ENCODE assay signal across 26 mouse cellular contexts in the genomic region with DNA sequence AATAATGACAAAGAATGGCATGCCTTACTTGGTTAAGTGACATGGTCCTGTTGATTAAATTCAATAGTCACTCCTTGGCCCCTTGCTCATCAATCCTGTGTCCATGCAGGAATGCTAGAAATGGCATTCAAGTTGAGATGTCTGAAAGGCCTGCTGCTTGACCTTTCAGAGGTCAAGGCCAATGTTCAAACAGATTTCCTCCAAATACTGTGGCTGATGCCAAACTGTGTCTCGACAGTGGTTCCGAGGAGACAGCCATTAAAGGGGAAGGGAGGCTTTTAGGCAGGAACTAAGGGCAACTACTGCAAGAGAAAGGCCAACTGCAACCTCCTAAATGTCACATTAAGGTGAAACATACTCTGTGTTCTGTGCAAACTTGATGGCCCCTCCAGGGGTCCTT. TPM values are rescaled to one million over a fixed set of nuclear protein-coding genes. Genes with fewer than 3 reads are reported as not detected.
DNase-seq lines count a peak whose midpoint lies in the region; ATAC-seq and TF ChIP-seq lines count a peak whose summit lies in the region.
"Had no signal": no experiment of that assay in that cellular context is flagged by ENCODE, and none has a peak within 500 bp of the region (broad histone marks: within the 10 kb centered on the region; RNA-seq: fewer than 3 reads in every experiment).

No protein-coding gene starts in this region.

- 37% methylated on average over 2 of the region's 2 CpGs for WGBS in hindbrain, embryonic 10.5 days
- WGBS in hindbrain, postnatal 0 days = 40% methylated on average over 2 of the region's 2 CpGs

- no peak overlapping the region for H3K9ac ChIP-seq in hindbrain, postnatal 0 days (replicated peaks; ENCODE audit: low read length)
- H3K9ac ChIP-seq: embryonic facial prominence, embryonic 12.5 days; forebrain, embryonic 13.5 days; forebrain, embryonic 15.5 days; forebrain, postnatal 0 days had no signal

- no peak overlapping the region for H3K4me3 ChIP-seq in hindbrain, embryonic 10.5 days
- no peak overlapping the region for H3K4me3 ChIP-seq in hindbrain, postnatal 0 days (ENCODE audit: low read length)
- H3K4me3 ChIP-seq: embryonic facial prominence, embryonic 10.5 days; embryonic facial prominence, embryonic 12.5 days; forebrain, embryonic 13.5 days; forebrain, embryonic 15.5 days had no signal

- H3K9me3 ChIP-seq in hindbrain, embryonic 10.5 days = no peaks in the 10 kb centered on the region
- no peaks in the 10 kb centered on the region for H3K9me3 ChIP-seq in hindbrain, postnatal 0 days (ENCODE audit: low read length)
- H3K9me3 ChIP-seq: embryonic facial prominence, embryonic 10.5 days; embryonic facial prominence, embryonic 12.5 days; forebrain, embryonic 13.5 days; forebrain, embryonic 15.5 days had no signal

- no peak for ATAC-seq in hindbrain, postnatal 0 days
- ATAC-seq: activated CD4-positive, CD25-positive, alpha-beta regulatory T cell, adult 4 months; CD4-positive, CD25-positive, alpha-beta regulatory T cell, adult 4 months; forebrain, embryonic 13.5 days; forebrain, embryonic 15.5 days; forebrain, postnatal 0 days; Patski had no signal

- H3K4me2 ChIP-seq in hindbrain, postnatal 0 days (ENCODE audit: low read depth, low read length) = no peak overlapping the region
- H3K4me2 ChIP-seq: embryonic facial prominence, embryonic 12.5 days; forebrain, embryonic 13.5 days; forebrain, embryonic 15.5 days had no signal

- H3K36me3 ChIP-seq in hindbrain, embryonic 10.5 days = no peaks in the 10 kb centered on the region
- no peaks in the 10 kb centered on the region for H3K36me3 ChIP-seq in hindbrain, postnatal 0 days (ENCODE audit: insufficient read depth, low read length)
- H3K36me3 ChIP-seq: embryonic facial prominence, embryonic 10.5 days; embryonic facial prominence, embryonic 12.5 days; forebrain, embryonic 15.5 days had no signal

- DNase-seq in embryo, embryonic 10 days (ENCODE audit: low spot score) = peak; percentile 21
- no peak for DNase-seq in embryo, embryonic 9.5 days (ENCODE audit: extremely low spot score)
- peak; percentile 3 for DNase-seq in hindbrain, embryonic 10.5 days (ENCODE audit: low spot score)
- no peak for DNase-seq in hindbrain, postnatal 0 days (ENCODE audit: low spot score)
- peak; percentile 93 for DNase-seq in R1 (ENCODE audit: low read depth, low spot score)
- no peak for DNase-seq in kidney, postnatal 10 days
- DNase-seq in left cerebral cortex, adult 18-20 months (ENCODE audit: low spot score in 2 of 2) = no peak
- DNase-seq: adrenal gland, adult 8-10 months; adrenal gland, postnatal 14 days; adrenal gland, postnatal 36 days; B cell, adult 2 months; cerebellum, adult 11-12 months; cerebellum, adult 2 months; cerebellum, adult 9-10 months; cerebellum, postnatal 10 days; cerebellum, postnatal 25 days; forebrain, postnatal 0 days had no signal

- H3K4me1 ChIP-seq in hindbrain, embryonic 10.5 days (replicated peaks) = peaks cover 5% of the 10 kb centered on the region
- H3K4me1 ChIP-seq in hindbrain, postnatal 0 days (ENCODE audit: insufficient read depth, low read length) = no peaks in the 10 kb centered on the region
- H3K4me1 ChIP-seq: embryonic facial prominence, embryonic 12.5 days had no signal

- H3K27ac ChIP-seq in hindbrain, embryonic 10.5 days = no peak overlapping the region
- no peak overlapping the region for H3K27ac ChIP-seq in hindbrain, postnatal 0 days
- H3K27ac ChIP-seq: embryonic facial prominence, embryonic 10.5 days; embryonic facial prominence, embryonic 12.5 days; forebrain, embryonic 13.5 days; forebrain, embryonic 15.5 days had no signal

- no peak for TF ChIP-seq CTCF in hindbrain, postnatal 0 days (IDR thresholded peaks at IDR 0.05; ENCODE audit: low read depth)

- no peaks in the 10 kb centered on the region for H3K27me3 ChIP-seq in hindbrain, embryonic 10.5 days (ENCODE audit: insufficient read depth, poor library complexity, severe bottlenecking)
- no peaks in the 10 kb centered on the region for H3K27me3 ChIP-seq in hindbrain, postnatal 0 days (ENCODE audit: insufficient read depth, low read length)
- H3K27me3 ChIP-seq: CH12.LX; embryonic facial prominence, embryonic 12.5 days; forebrain, embryonic 13.5 days; forebrain, embryonic 15.5 days had no signal

RNA-seq across cellular contexts. Expression of a gene that starts 20.5 kb away (rescaled TPM):
- polyA plus RNA-seq in hindbrain, embryonic 10.5 days (2016; fragmentation: Nextera tagmentation; extraction: Ambion mirVana) = 28.2 and 35.7 TPM in 2 replicates
- 14.6 and 16.3 TPM in 2 replicates for total RNA-seq in hindbrain, postnatal 0 days (2014; rRNA removed)
- polyA plus RNA-seq in hindbrain, postnatal 0 days (2015; fragmentation: Nextera tagmentation; extraction: Ambion mirVana) = 28.6 and 30.8 TPM in 2 replicates
- 10 to 100 TPM; 23.9 to 33.3 TPM for total RNA-seq in left cerebral cortex, adult 18-20 months (2021)
- total RNA-seq: MEL had no signal

Comparison
In these comparisons a context has a peak if more than half of its experiments do, and no peak if none do; other contexts are left out.
1. DNase-seq: peak in embryo, embryonic 10 days (single experiment), hindbrain, embryonic 10.5 days (single experiment) and R1 (single experiment); none in embryo, embryonic 9.5 days (single experiment), hindbrain, postnatal 0 days (single experiment), kidney, postnatal 10 days (single experiment) and left cerebral cortex, adult 18-20 months (0 of 2).